Mouse (Mus musculus) lung, adult 18-20 months (tissue): Measurements from ENCODE around the gene Htr2b.

Experiments
- DNase-seq, 2 experiments: peaks; one replicate each; pipeline ENCODE4 v3.0.0; 2022; ENCODE audit warnings: mixed read lengths in 2 of 2

Htr2b gene

DNA sequence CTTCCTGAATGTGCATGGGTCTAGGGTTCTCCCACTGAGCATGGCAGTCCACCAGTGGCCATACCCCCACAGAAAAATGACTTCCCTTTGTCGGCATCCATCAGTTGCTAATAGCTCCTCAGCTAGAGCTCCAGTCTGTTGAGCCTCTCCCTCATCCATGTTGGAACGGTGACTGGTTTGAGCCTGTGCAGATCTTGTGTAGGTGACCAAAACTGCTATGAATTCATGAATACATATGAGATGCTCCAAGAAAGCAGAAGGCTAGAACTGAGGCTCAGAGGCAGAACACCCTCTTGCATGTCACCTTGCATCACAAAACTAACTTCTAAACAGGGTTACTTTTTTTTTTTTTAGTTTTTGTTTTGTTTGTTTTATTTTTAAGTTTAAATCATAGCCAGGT is 35.2 kb downstream of the Htr2b start:
- DNase-seq, result no peak

DNA sequence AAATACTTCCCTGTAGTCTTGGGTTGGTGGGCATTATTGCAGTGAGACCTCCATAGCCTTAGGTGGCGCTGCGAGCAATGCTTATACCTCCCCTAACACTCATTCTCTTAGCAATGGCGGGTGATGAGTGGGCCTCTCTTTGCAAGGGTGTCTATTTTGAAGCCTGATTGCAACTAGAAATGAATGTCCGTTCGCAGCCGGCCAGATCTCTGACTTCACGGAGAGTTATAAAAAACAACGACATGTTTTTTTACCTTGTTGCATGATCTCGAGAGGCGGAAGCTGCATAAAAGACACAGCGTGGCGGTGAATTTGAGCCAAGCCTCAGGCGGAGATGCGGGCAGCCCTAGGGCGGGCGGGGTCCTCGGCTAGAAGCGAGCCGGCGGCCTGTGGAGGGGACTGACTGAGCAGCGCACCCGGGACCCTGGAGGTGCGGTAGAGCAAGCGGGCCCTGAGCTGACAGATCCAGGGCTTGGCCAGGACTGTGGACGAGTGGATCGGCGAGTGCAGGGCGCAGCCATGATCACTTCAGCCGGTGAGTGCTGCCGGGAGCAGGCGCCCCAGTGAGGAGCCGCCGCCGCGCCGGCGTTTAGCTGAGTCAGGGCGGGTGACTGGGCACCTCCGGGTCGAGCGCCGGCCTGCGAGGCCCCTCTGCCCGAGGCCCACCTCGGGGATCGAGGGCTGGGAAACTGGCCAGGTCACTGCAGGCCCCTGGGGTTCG is 47.3 kb downstream of the Htr2b start, which contains the start of gene Psmd1:
Gene Psmd1, plus strand, starts transcription at position 117 of the 721 bp plus-strand sequence.
- DNase-seq, result peak; percentile 88 to 91

DNA sequence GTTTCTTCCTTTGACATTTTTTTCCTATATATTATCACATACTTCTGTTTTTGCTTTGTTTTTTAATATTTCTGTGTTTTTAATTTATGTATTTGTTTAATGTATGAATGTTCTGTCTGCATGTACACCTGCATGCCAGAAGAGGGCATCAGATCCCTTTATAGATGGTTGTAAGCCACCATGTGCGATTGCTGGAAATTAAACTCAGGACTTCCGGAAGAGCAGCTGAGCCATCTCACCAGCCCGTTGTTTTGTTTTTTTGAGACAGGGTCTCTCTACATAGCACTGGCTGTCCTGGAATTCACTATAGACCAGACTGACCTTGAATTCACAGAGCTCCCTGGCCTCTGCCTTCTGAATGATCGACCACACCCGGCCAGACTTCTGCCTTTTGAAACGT is 49.2 kb downstream of the Htr2b start:
- DNase-seq, result no peak

DNA sequence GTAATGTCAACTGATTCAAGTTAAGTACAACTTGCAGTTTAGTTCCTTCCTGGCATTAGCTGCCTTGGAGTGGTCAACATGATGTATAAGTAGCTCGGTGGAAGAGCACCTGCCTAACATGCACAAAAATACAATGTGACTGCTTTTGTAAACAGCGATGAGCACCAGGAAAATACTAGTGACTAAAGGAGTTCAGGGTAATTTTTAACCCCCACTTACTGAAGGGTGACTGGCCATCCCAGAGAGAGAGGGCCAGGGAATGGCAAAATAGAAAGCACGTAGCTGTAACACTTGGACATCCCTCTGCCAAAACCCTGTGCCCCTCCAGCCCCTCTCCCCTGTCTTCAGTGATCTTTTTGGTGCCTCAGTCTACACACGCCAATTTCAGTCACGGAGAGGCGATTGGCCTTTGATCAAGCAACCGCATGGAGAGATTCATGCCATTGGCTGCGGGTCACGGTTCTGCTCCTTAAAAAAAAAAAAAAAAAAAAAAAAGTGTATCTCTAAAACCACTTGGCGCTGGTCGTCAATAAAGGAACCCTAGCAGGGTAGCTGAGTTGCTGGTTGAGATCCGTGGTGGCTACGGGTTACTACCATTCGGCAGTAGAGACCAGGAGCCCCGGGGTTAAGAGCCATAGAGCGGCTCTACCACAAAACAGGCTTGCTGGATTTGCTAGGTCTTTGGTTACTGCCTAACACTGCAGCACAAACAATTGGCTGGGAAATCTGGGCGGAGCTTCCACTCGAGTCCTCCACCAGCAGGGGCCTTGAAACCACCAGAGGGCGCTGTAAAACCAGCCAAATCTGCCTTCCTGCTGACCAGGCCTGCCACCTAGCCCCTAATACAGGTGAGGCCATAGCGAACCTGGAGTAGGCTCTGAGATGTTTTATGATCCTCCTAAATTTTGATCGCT is 52.7 kb downstream of the Htr2b start:
- DNase-seq, result peak; percentile 95 to 97

DNA sequence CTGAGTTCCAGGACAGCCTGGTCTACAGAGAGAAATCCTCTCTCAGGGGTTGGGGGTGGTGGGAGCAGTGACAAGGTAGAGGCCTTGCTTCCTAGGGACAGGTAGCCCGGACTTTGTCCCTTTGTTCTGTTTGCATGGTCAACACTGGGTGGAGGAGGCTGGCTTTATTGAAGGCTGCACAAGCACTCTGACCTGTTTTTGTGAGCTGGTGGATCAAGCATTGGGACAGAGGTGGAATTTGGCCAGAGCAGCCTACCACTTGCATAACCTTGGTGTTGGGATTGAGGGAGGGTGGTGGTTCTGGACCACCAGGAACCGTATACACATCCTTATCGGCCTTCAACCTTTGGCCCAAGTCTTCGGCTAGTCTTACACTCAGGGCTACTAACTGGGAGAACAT is 55.5 kb downstream of the Htr2b start:
- no peak for DNase-seq

DNA sequence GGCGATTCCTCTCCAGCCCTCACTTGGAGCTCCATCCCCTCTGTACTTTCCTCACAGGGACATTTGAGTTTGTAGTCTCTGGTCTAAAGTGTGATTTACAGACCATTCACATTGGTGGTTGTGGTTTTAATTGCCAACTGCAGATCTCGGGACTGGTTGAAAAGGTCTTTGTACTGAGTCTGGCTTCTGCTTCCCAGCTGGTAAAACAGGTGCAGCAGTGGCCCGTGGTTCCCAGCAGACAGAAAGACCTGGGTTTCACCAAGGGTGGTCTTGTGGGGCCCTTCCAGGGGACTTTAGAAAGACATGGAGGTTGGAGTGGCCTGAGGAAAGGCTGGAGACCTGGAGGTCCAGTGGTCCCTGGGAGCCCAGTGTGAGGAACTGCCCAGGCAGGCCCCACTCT is 56.8 kb downstream of the Htr2b start:
- no peak for DNase-seq

DNA sequence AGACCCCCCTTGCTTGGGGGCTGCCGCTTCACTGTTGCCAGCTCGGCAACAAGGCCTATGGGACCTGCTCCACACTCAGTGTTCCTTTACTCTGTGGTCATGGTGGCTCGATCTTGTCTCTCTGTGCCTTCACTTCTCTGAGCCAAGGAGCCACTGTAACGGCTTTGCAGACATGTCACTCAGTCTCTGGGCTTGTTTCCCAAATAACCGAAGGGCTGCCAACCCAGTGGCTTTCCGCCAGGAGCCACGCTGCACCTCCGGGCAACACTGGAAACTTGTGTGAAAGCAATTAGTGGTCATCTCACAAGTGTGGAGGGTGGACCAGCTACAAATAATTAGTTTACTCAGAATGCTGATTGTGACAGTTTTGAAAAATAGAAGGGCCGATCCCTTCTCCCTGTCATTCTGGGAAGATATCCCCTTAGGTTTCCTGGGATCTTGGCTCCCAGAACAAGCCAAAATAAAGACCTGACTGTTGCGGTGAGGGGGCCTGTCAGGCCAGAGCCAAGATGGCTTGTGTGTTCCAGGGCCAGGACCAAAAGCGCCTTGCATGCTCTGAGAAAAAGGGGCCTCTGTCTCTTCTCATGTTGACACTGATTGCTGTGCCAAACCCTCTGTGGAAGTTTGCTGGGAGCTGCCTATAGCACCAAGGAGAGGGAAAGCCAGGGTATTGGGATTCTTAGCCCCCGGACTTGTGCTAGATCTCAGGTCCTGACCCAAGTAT is 58.4 kb downstream of the Htr2b start:
- DNase-seq, result no peak
